Mouse (Mus musculus): ENCODE measurements around the gene Lemd1. TPM values are rescaled to one million over a fixed set of nuclear protein-coding genes. Genes with fewer than 3 reads are reported as not detected.
"Not testable (repeated sequence)": the region's sequence is repeated elsewhere in the genome, so short reads cannot be mapped to it uniquely, and the experiment has no call there.

Gene Lemd1
- total RNA-seq, 2 experiments from 2014 or later, result not detected

GRCm38 (mm10) chr1:132245010-132245409 lies 53.8 kb downstream of the Lemd1 start:
- no peak for DNase-seq

GRCm38 (mm10) chr1:132246137-132246536 lies 54.9 kb downstream of the Lemd1 start:
- peak in 1 of 2 experiments; percentile 66 for DNase-seq

- no peak for DNase-seq
Measured at GRCm38 (mm10) chr1:132246641-132247040, 55.4 kb downstream of the Lemd1 start.

- DNase-seq, result no peak
Measured at GRCm38 (mm10) chr1:132254467-132254866, 63.2 kb downstream of the Lemd1 start.

DNA sequence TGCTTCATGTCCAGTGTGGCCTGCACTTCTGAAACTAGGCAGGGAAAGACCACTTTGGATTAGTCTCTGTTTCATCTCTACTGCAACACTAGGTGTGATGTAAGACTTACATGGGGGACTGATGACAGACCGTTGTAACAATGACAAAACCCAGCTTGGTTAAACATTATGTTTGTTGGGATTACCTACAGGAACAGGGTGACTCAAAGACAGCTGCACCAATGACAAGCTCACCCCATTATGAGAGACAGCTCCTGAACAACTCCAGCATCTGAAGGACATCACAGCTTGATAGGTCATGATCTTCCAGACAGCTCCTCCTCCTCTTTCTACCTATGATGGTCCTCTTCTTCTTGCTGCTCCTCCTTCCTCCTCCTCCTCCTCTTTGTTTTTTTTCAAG lies 69.1 kb downstream of the Lemd1 start:
- DNase-seq, result no peak

- no peak for DNase-seq
Measured at GRCm38 (mm10) chr1:132261058-132261457, 69.8 kb downstream of the Lemd1 start.

- DNase-seq, result no peak
Measured at GRCm38 (mm10) chr1:132263618-132264017, 72.4 kb downstream of the Lemd1 start.

- DNase-seq, result no peak
Measured at GRCm38 (mm10) chr1:132264577-132264976, 73.3 kb downstream of the Lemd1 start.

DNA sequence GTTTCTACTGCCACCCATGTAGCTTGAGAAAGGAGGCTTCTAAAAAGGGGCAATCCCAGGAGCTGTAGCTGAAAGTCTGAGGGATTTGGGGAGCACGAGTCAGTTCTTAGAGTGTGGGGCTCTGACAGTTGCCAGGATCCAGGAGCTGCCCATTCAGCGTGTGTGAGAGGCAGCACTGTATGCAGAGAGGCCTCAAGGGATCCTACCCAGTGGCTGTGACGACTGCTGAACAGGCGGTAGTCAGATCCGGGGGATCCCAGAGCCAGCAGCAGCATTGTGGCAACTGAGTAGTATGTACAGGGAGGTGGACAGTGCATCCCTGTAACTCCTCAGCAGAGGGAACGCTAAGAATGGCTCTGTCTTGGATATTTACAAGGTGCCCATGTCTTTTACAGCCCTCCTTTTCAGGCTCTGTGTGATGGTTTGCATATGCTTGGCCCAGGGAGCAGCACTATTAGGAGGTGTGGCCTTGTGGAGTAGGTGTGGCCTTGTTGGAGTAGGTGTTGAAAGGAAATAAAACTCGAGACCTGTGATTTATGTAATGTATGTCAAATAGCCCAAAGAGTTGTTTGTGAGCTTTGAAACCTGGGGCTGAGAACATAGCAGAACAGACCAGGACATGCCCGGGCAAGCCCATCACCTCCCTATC lies 74.1 kb downstream of the Lemd1 start:
- DNase-seq, result no peak

GRCm38 (mm10) chr1:132265936-132266335 lies 74.7 kb downstream of the Lemd1 start:
- no peak for DNase-seq

DNA sequence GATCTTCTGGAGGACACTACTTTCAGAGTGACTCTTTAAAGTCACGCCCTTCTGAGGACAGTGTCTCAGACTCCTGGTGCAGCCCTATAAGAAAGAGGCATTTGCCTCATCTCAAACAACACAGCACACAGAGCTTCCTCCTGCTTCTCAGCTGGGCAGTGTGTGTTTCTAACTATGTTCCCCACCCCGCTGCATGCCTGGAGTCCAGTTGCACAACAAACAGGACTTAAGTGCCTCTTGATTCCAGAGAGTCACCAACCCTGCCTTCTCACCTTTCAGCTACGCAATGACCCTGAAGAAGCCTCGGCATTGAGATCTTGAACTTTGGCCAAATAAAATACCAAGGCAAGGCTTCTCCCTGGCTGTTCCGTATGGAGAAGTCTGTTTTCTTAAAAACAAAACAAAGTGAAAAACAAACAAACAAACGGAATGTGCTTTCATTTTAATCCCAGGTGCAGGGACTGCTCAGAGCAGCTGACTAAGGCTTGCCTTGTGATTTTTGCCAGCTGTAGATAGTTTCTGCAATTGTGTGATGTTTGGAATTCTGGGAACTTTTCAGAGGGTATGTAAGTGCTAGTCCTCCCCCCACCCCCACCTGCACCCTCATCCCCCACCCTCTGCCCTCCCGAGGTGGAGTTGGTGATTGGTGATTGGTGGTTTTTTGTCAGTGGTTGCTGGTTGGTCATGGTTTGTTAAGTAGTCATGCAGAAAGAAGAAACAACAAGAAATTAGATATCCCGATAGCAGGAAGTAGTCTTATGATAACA lies 75.7 kb downstream of the Lemd1 start:
- no peak for DNase-seq

DNA sequence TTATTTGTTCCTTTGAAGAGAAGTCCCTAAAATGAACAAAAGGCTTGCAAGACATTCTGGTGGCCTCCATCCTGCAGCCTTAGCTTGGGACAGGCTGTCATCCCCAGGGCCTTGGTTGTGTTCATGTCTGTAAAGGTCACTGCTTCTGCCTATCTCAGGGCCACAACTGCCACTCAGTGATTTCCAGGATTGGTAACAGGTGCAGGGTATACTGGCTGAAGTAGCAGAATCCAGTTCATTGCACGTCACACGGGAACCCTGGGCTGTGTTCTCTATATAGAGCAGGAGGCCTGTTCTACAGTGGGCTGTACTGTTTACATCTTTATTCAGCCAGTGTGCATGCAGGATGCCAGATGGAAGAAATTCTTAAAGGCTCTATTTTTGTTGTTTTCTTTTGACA lies 76.7 kb downstream of the Lemd1 start:
- DNase-seq, result no peak

DNA sequence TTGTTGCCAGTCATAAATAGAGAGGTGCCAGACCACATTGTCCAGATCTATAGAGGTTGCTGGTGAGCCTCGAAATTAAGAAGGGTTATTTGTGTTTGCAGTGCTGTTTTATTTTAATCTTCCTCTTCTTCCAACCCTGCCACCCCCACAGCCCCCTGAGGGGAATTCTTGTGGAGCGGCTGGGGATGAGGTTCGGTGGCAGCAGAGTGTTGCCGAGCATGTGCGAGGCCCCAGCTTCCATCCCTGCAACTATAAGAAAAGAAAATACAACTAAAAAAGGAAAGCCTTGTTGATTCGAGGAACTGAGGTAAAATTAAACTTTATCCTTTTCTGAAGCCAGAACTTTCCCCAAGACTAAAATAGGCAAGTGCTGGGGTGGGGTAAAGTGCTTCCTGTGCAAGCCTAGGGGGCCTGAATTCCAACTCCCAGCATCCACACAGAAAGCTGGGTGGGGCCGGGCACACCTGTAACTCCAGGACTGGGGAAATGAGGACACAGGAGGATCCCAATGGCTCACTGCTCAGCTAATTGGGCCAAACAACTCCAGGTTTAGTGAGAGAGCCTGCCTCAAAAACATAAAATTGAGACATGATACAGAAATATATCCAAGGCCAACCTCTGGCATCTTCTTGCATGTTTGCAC lies 77.3 kb downstream of the Lemd1 start:
- DNase-seq, result no peak

- DNase-seq, result no peak
Measured at GRCm38 (mm10) chr1:132271237-132271636, 80.0 kb downstream of the Lemd1 start.

DNA sequence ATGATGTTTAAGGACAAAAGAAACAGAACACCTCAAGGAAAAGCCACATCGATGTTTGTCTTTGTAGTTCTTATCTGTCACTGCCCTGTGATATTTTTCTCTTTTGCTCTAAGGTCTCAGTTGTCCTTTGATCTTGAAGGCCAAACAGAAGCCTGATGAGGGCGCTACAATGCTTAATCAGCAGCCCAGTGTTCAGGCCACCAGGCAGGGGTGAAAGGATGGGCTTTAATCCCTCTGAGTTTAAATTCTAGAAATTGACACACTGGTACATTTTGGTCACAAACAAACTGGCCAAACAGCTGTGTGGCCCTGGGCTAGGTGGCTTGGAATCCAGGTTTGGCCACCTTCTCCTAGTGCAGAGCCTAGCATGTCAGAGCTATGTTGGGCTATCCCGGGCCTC lies 85.5 kb downstream of the Lemd1 start:
- no peak for DNase-seq

GRCm38 (mm10) chr1:132277124-132277523 lies 85.9 kb downstream of the Lemd1 start:
- DNase-seq, result no peak

DNA sequence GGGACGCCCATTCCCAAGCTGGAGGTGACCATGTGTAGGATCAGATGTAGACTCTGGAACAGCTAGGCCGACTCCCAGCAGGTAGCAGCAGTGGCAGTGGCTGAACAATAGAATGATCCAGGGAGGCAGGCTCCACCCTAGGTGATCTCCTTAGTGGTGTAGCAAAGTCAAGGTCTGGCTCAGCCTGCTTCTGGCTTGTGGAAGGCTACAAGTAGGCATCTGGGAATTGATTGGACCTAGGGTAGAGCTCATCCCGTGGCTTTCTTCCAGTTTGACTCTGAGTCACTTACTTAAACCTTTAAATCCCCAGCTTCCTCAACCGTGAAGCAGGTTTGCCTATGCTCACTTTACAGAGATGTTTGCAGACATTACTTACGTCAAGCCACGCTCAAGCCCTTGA lies 89.4 kb downstream of the Lemd1 start:
- not testable (repeated sequence) for DNase-seq

DNA sequence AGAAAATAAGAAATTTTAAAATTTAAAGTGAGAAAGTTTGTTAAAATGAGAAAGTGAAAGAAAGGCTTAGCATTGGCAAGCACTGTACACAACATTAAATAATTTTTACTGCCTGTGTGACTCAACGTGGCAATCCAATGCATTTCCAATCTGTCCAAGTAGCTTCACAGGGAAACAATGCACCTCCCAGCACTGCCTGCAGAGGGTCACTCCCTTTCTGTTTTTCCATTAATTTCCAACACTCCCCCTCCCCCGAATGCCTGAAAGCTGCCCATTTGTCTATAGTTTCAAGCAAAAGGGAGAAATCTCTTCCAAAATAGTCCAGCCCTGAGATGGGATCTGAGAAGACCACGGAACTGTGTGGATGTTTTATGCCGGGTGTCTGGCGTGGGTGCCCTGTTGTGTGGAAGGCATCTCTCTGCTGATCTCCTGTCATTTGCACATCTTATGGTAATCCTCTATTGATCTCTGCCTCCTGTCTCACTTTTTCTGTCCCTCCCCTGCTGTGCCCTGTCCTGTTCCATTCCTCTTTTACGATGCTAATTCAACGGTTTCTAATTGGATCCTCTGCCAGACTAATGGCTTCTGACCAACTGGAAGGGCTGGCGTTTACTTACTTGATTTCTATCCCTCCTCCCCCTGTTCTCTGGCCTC lies 90.4 kb downstream of the Lemd1 start:
- DNase-seq, result no peak

DNA sequence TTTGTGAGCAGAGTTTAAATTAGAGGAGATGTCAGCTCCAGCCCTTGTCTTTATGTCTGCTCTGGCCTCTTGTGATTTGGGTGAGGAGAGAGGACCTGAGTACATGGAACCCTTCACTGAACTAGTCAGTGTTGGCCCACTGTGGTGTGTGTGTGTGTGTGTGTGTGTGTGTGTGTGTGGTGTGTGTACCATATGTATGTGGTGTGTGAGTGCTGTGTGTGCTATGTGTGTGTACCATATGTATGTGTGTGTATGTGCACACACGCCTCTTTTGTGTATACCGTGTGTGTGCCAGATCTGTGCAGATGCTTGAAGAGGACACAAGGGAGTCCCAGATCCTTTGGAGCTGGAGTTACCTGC lies 90.9 kb downstream of the Lemd1 start:
- no peak for DNase-seq

DNA sequence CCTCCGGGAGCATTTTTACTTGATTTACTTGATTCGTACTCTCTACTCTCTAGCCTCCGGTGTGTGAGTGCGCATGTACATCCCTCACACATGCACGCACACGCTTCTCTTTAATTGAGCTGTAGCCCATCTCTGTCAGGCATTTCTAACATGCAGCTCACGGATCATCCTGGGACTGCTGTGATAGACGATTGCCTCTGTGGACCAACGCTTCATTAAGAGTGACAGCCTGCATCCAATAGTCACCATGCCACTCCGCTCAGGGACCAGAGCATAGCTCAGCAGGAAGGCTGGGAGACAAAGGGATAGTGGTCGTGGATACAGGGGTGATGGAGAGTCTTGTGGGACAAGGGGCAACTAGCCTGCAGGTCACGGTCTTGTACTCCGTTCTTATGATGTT lies 91.8 kb downstream of the Lemd1 start:
- DNase-seq, result no peak

- no peak for DNase-seq
Measured at GRCm38 (mm10) chr1:132286735-132287134, 95.5 kb downstream of the Lemd1 start.

- no peak for DNase-seq
Measured at GRCm38 (mm10) chr1:132287445-132287844, 96.2 kb downstream of the Lemd1 start.

DNA sequence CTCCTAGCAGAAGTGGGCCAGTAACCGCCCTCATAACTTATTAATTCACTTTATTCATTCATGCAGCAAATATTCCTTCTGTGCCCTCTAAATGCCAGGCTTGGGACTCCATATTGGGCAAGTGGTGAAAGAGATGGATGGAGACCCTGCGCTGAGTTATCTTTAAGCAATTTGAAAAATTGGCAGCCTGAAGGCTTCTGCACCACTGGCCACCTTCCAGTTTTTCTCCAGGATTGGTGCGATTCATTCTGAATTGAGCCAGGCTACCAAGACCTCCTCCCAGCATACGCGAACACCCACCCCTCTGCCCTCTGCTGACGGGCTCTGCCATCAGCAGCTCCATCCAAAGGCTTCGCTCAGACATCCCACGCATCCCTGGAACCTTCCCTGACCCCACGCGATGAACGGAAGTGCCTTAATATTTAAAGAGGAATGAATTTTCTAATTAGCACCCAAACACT lies 96.8 kb downstream of the Lemd1 start:
- DNase-seq, result no peak
